Mouse (Mus musculus): ENCODE results near the gene Ern2. TPM values are rescaled to one million over a fixed set of nuclear protein-coding genes. Genes with fewer than 3 reads are reported as not detected.
A peak's percentile ranks its signal among the peaks of the same experiment; 100 is the strongest.

Ern2 gene
- total RNA-seq, 2 experiments from 2014 or later: not detected

DNA sequence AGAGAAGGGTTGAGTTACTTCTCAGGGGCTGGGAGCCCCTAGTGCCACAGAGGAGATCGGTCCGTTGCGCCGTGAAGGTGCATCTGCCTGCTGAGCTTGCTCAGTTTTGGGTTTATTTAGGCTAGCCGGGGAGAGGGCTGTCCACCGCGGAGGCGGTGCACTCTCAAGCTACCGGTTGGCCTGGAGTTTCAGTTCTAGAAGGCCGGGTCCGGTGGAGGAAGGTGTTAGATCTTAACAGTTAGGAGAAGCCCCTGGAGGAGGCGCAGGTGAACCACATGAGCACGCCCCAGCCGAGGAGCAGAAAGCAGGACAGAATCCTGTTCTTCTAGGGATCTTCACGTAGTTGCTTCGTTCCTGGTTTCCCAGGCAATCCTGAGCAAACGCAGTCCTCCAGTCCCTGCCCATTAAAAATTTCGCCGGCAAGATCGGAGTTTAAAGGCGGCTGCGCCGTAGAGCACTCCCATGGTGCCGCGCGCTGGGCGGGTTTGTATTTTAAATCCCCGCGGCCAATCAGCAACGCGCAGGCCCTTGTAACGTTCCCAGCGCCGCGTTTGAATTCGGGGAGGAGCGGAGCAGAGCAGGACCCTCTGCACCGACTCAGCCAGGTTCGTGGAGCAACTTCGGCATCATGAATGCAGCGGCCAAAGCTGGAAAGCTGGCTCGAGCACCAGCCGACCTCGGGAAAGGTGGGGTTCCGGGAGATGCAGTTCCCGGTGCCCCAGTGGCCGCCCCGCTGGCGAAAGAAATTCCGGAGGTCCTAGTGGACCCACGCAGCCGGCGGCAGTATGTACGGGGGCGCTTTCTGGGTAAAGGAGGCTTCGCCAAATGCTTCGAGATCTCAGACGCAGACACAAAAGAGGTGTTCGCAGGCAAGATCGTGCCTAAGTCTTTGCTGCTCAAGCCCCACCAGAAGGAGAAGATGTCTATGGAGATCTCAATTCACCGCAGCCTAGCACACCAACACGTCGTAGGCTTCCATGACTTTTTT lies 26.8 kb downstream of the Ern2 start, which contains the start of gene Plk1:
Gene Plk1, plus strand, starts transcription at position 525 of the 988 bp plus-strand sequence.
- peak; percentile 85 for DNase-seq

GRCm38 (mm10) chr7:122158488-122158887 lies 27.5 kb downstream of the Ern2 start:
- no peak for DNase-seq

GRCm38 (mm10) chr7:122152473-122152872 lies 33.5 kb downstream of the Ern2 start:
- DNase-seq: no peak

DNA sequence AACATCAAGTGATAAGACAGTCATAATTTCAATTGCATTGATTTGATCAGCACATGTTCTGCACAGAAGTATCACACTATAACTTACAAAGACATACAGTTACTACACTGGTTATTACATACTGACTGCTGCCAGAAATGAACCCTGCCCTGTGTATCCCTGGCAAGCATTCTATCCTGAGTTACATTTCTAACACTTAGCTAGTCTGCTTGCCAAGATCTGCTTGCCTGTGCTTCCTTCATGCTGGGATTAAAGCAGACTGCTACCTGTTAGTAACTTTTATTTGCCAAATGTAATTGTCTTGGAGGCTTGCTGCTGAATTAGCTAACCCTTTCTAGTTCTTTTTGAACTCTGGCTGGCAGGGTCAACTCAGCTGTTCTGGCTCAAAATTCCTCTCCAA lies 45.0 kb downstream of the Ern2 start:
- no peak for DNase-seq

- no peak for DNase-seq
These were observed 47.8 kb downstream of the Ern2 start for GRCm38 (mm10) chr7:122138190-122138589.

DNA sequence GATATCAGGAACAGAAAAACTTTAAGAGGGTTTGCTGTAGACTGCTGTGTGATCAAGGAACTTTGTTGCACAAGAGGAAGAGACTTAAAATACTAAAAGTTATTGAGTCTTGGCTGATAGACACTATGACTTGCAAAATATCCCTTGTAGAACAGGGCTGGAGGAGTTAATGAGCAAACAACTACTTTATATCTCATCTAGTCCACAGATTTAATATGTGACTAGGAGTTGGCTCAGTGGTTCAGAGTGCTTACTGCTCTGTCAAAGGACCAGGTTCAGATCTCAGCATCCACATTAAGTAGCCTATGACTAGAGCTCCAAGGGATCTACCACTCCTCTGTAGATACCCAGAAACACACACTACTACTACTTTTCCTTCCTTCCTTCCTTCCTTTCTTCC lies 48.9 kb downstream of the Ern2 start:
- DNase-seq: no peak

DNA sequence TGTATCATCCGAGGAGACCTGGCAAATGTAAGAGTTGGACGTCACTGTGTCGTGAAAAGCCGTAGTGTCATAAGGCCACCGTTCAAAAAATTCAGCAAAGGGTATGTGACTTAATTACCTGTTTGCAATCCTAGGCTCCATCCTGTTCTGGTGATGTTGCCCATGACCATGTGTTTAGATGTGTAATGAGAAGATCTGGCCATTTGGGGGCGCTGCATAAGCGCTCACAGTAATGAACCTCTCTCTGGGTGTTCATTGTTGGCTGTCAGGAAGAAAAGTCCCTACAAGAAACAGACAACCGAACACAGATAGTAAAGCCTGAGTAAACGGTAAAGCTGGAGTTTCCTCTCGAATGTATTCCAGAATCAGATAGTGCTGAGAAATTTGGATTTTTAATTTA lies 50.9 kb downstream of the Ern2 start:
- DNase-seq: peak; percentile 16

DNA sequence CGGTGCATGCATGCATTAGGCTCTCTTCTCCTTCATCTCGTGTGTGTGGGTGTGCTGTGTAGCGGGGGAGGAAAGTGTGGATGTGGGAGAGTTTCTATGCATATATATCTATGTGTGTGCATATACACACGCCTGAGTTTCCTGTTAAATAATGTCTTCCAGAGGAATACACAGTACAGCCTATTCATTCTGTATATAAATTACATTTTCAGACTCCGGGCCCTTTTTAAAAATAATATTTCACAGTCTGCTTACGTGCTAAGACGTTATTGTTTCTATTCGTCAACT lies 52.7 kb downstream of the Ern2 start:
- DNase-seq: no peak

GRCm38 (mm10) chr7:122132497-122133337 lies 53.3 kb downstream of the Ern2 start, which contains the start of the genes Palb2 and Dctn5:
TSS of gene Palb2 (minus strand) at chr7:122132985.
TSS of gene Dctn5 (plus strand) at chr7:122133041.
- peak; percentile 99 for DNase-seq

DNA sequence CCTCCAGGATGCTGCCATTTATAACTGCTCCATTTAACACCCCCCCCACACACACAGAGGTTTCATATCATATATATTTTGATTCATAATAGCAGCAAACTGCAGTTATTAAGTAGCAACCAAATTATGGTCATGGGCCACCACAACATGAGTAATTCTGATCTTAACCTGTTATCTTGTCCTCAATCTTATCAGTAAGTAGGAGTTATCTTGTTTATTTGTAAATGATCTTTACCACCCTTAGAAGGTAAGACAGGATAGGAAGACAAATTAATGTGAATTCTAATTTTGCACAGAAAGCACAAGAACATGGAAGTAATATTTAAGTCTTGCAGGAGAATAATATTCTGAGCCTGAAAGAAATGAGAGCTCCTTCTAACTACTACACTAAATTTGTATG lies 54.2 kb downstream of the Ern2 start:
- DNase-seq: no peak

- DNase-seq: no peak
These were observed 59.1 kb downstream of the Ern2 start for GRCm38 (mm10) chr7:122126946-122127345.

GRCm38 (mm10) chr7:122125636-122126035 lies 60.4 kb downstream of the Ern2 start:
- no peak for DNase-seq

GRCm38 (mm10) chr7:122123518-122123917 lies 62.5 kb downstream of the Ern2 start:
- DNase-seq: no peak

Other genes starting within 250 kb of the Ern2 start
- gene Cog7, start 204.5 kb downstream of the Ern2 start, total RNA-seq (2021): 10 to 100 TPM; 15.9 to 16.0 TPM
- gene Gga2, start 165.0 kb downstream of the Ern2 start, total RNA-seq (2021): 10 to 100 TPM; 52.1 to 52.8 TPM
- gene Ubfd1, start 119.0 kb downstream of the Ern2 start, total RNA-seq (2021): 10 to 100 TPM; 49.1 to 51.0 TPM
- gene Ears2, start 118.9 kb downstream of the Ern2 start, total RNA-seq (2021): 10 to 100 TPM; 30.4 to 32.3 TPM
- gene Ndufab1, start 84.3 kb downstream of the Ern2 start, total RNA-seq (2021): 1,000 to 10,000 TPM; 1,113 to 1,195 TPM
- gene Palb2, start 53.2 kb downstream of the Ern2 start, total RNA-seq (2021): 1 to 10 TPM; 4.0 to 4.2 TPM
- 10 to 100 TPM; 35.1 to 36.2 TPM for gene Dctn5, start 53.2 kb downstream of the Ern2 start, total RNA-seq (2021)
- 10 to 100 TPM; 36.0 to 42.6 TPM for gene Plk1, start 26.8 kb downstream of the Ern2 start, total RNA-seq (2021)
- gene Chp2, start 33.3 kb upstream of the Ern2 start, total RNA-seq (2021): 1 to 10 TPM; 1.3 to 1.9 TPM
- 1 to 10 TPM; 2.1 to 3.0 TPM for gene Prkcb, start 102.5 kb upstream of the Ern2 start, total RNA-seq (2021)